Mouse (Mus musculus) heart, adult 2 months (tissue): ENCODE data around the gene Inhba.

Source experiments
- CTCF ChIP-seq: fragments of 200-600 bp; IDR thresholded peaks from 2 replicates; pipeline ENCODE4 v1.8.1; 2022; ENCODE audit warnings: antibody characterized with exemption, mild to moderate bottlenecking, moderate library complexity
- POLR2A ChIP-seq: fragments of 200-500 bp; IDR thresholded peaks from 2 replicates; pipeline ENCODE4 v1.6.1; 2011; ENCODE audit warnings: mild to moderate bottlenecking, low read depth, low read length, control low read depth; ENCODE audit not compliant: insufficient read depth

- TF ChIP-seq CTCF: no peak
- TF ChIP-seq POLR2A: no peak
These were observed 25.5 kb upstream of the Inhba start for GRCm38 (mm10) chr13:15986172-15986571.
